Mouse (Mus musculus) macrophage (primary cell): Measurements from ENCODE around the gene Cd2. TPM values are rescaled to one million over a fixed set of nuclear protein-coding genes. Genes with fewer than 3 reads are reported as not detected.

Experiments used
- H3K27ac ChIP-seq: fragments of 350-480 bp; formaldehyde crosslinking; 2 replicates; pipeline ENCODE4 v1.9.0; 2021
- H3K36me3 ChIP-seq: fragments of 350-480 bp; formaldehyde crosslinking; 2 replicates; pipeline ENCODE4 v1.9.0; 2021; ENCODE audit errors: inconsistent target
- H3K4me3 ChIP-seq: fragments of 350-480 bp; formaldehyde crosslinking; 2 replicates; pipeline ENCODE4 v1.9.0; 2021; ENCODE audit errors: inconsistent target
- H3K79me2 ChIP-seq: fragments of 350-480 bp; formaldehyde crosslinking; 2 replicates; pipeline ENCODE4 v1.9.0; 2021; ENCODE audit errors: inconsistent target
- WGBS: methylation state at CpG from one replicate; pipeline ENCODE4 v1.1.7; 2026; ENCODE audit warnings: inconsistent platforms; ENCODE audit not compliant: missing documents; 5-methylcytosine and 5-hydroxymethylcytosine counted together
- polyA plus RNA-seq: library from polyadenylated mRNA; stranded (reverse); fragments of 250-400 nt; gene quantifications from 3 replicates; pipeline ENCODE4 v1.2.4, GENCODE M21; 2018; ENCODE audit warnings: inconsistent platforms
- total RNA-seq, 78 experiments: library from RNA; depleted of rRNA; stranded (reverse); fragments of 250-400 nt; gene quantifications; 1 replicate in 9 of 78; 2 replicates in 24 of 78; 3 replicates in 43 of 78; 4 replicates in 2 of 78; pipeline ENCODE4 v1.2.4; 2018; ENCODE audit warnings: inconsistent platforms in 56 of 78

Gene Cd2
- not detected for total RNA-seq (2018; cell fraction: chromatin; rRNA removed)
- under 1 TPM in 2 of 26 experiments, not detected in 24; 0.18 to 0.32 TPM for total RNA-seq (2018; cell fraction: cytosol; rRNA removed)
- total RNA-seq (2018; cell fraction: nucleus; rRNA removed): not detected
- 0.59 TPM in 1 of 3 replicates, not detected in the others for polyA plus RNA-seq

- WGBS: 11% methylated on average over 3 of the region's 4 CpGs
- no peaks in the 10 kb centered on the region for H3K36me3 ChIP-seq
- no peaks in the 10 kb centered on the region for H3K79me2 ChIP-seq
- no peak within 1 kb of the TSS for H3K27ac ChIP-seq
- H3K4me3 ChIP-seq: no peak within 1 kb of the TSS
Observed at GRCm38 (mm10) chr3:101287911-101288311, at the start of gene Cd2. Gene Cd2 (minus strand): TSS chr3:101287939.

DNA sequence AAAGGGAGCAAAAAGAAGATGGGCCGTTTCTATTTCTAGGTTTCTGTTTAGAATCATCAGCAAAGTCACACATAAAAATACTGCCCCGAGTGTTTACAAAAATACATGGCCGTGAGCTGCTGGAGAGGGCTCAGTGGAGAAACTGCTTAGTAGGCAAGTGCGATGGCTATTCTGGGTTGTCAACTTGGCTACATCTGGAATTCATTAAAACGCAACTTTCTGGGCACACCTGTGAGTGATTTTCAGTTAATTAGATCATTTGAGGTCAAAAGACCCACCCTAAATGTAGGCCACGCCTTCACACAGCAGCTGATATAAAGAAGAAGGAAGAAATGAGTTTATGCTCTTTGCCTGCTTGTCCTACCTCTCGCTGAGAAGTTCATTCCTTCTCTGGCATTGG, 40.9 kb upstream of the Cd2 start:
- Histone ChIP-seq H3K36me3 (no peaks in the 10 kb centered on the region), H3K27ac (no peak overlapping the region), H3K4me3 (no peak overlapping the region), H3K79me2 (no peaks in the 10 kb centered on the region)
- WGBS: 98% methylated on average over 5 of the region's 7 CpGs

DNA sequence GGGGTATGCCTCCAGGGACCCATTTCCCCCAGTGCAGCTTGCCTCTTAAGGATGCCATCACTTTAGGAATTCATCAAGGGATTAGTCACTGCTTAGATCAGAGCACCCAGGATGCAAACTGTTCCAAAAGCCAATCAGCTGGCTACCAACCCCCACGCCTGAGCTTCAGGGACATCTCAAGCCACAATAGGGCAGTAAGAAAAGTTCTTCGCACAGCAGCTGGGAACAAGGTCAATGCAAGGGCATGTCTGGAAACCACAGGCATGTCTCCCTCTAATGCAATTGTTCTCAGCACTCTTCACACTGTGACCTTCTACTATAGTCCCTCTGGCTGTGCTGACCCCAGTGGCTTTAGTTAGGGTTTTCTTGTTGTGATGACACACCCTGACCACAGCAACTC, 39.5 kb upstream of the Cd2 start:
- Histone ChIP-seq H3K79me2 (no peaks in the 10 kb centered on the region), H3K4me3 (no peak overlapping the region), H3K27ac (no peak overlapping the region), H3K36me3 (no peaks in the 10 kb centered on the region)
- 100% methylated on average over 2 of the region's 2 CpGs for WGBS

DNA sequence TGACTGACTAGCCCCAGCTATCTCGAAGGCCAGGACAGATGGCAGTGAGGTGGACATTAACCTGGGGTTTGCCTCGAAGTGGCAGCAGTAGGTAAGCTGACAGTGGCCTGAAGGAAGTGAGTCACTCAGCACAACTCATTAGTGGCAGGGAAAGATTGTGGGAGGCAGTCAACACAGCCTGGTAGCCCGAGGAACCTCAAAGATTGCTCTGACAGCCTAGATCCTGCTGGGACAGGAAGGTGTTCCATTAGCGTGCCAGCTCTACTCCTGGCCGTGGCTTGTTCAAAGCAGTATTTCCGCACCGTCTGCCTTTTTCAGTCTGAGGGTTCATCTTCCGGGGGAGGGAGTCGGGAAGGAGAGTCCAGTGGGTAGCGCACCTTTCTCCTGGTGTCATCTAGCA, 34.7 kb upstream of the Cd2 start:
- H3K36me3 ChIP-seq: no peaks in the 10 kb centered on the region
- no peak overlapping the region for H3K27ac ChIP-seq
- no peak overlapping the region for H3K4me3 ChIP-seq
- 65% methylated on average over 10 of the region's 10 CpGs for WGBS
- H3K79me2 ChIP-seq: no peaks in the 10 kb centered on the region

DNA sequence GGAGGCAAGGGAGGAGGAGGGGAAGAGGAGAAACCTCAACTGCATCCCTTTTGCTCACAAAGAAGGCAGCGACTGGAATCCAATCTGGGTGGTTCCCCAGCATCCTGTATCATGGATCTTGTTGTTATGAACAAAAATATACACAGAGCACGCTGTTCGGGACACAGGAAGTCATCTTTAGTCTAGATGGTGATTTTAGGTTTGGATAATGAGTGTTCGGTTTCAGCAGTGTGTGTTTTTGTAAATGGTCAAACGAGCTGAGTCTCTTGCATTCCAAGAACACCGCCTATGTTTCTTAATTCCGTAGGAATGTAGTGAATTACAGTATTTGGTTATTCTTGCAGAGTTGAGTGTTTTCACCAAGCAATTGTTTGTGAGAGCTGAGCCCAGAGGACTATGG, 33.1 kb upstream of the Cd2 start:
- WGBS: 86% methylated on average over 7 of the region's 7 CpGs
- H3K36me3 ChIP-seq: no peaks in the 10 kb centered on the region
- no peak overlapping the region for H3K27ac ChIP-seq
- no peak overlapping the region for H3K4me3 ChIP-seq
- H3K79me2 ChIP-seq: no peaks in the 10 kb centered on the region

DNA sequence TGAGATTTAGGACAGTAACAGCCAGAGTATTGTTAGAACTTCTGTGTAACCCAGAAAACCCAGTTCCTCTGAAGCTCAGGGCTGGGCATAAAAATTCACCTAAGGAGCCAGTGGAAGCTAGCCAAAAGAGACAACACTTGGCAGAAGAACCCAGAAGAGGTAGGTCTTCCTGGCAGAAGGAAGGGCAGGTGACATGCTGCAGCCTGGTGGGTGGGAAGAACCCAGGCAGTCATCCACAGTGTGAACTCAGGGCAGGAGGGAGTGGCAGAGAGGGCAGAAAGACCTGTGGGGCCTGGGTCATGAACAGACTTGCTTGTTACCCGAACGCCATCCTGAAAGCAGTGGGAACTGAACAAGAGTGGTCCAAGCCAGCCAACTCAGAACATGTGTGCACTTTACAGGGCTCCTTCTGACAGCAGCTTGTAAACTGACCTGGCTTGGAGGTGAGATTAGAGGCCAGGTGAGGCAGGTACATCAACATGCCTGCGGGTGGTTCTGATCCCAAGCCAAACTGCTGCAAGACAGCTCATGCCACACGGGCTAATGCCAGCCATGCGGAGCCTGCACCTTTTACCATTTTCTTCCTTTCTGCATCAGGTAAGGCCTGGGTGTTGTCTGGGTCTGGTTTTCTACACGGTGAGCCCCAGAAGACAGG, 30.9 kb upstream of the Cd2 start:
- Histone ChIP-seq H3K27ac (no peak overlapping the region), H3K36me3 (no peaks in the 10 kb centered on the region), H3K79me2 (no peaks in the 10 kb centered on the region), H3K4me3 (no peak overlapping the region)
- 93% methylated on average over 6 of the region's 6 CpGs for WGBS

DNA sequence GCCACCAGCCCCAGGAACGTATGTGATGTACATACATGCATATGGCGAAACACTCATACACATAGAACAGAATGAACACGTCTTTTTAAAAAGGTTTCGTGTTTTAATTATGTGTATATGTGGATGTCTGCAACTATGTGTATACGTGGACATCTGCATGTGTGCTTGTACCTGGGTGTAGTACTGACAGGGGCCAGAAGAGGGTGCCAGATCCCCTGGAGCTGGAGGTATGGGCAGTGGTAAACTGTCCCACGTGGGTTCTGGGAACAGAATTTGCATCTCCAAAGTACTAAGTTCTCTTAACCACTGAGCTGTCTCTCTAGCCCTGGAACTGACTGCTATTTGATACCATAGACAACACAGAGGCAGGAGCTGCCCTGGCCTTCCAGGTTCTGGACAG, 30.4 kb upstream of the Cd2 start:
- no peak overlapping the region for H3K4me3 ChIP-seq
- no peak overlapping the region for H3K27ac ChIP-seq
- 83% methylated on average over 6 of the region's 6 CpGs for WGBS
- no peaks in the 10 kb centered on the region for H3K36me3 ChIP-seq
- H3K79me2 ChIP-seq: no peaks in the 10 kb centered on the region

- no peaks in the 10 kb centered on the region for H3K79me2 ChIP-seq
- 87% methylated on average over 6 of the region's 6 CpGs for WGBS
- no peaks in the 10 kb centered on the region for H3K36me3 ChIP-seq
- no peak overlapping the region for H3K4me3 ChIP-seq
- H3K27ac ChIP-seq: no peak overlapping the region
Observed at GRCm38 (mm10) chr3:101314954-101315353, 27.2 kb upstream of the Cd2 start.

DNA sequence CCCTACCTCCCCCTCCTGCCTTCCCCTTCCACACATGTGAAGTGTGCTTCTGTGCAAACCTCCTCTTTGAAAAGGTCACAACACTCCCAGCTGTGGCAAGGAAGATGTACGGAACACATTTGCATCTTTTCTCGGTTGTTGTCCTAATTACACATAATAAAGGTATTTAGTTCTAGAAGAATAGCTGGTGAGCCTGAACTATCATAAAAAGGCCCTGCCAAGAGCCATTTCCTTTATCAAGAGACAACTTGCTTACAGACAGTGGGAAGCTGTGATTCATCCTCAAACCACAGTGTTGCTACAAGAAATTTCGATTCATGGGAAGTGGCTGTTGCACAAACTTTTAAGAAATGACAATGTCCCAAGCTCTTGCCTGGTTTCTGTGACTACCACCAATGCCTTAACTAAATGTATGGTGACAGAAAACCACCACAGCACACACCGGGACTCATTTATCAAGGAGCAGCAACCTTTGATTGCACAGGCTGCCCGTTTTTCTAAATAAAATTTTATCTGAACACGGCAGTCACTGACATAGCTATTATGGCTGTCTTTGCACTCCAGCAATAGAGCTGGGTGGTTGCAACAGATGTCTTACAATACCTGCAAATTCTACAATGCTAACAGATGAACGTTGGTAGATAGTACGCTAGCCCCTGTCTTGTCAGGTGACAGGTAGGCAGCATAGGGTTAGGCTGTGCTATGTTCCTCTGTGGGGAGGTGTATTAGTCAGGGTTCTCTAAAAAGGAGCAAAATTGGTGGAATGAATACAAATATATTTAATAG, 25.7 kb upstream of the Cd2 start:
- no peaks in the 10 kb centered on the region for H3K79me2 ChIP-seq
- no peak overlapping the region for H3K27ac ChIP-seq
- WGBS: 72% methylated on average over 8 of the region's 8 CpGs
- no peaks in the 10 kb centered on the region for H3K36me3 ChIP-seq
- H3K4me3 ChIP-seq: no peak overlapping the region

- WGBS: 27% methylated on average over 9 of the region's 9 CpGs
- Histone ChIP-seq H3K27ac (no peak overlapping the region), H3K4me3 (no peak overlapping the region), H3K79me2 (no peaks in the 10 kb centered on the region), H3K36me3 (no peaks in the 10 kb centered on the region)
Observed at GRCm38 (mm10) chr3:101310977-101311376, 23.2 kb upstream of the Cd2 start.

DNA sequence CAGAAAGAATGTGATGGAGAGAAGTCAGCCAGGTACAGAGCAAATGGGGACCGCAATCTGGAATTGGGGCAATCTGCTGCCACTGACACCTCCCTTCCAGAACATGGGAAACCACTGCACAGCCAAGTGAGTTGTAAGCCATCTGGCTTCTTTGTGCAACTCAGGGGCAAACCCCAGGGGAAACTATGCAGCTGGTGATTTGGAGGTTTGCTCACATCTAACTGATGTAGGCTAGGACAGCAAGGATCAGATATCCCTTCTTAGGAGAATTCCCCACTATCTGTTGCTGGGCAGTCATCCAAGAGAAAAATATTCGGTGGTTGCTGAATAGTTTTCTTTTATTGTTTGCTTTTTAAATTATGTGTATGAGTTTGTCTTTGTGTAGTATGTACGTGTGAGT, 21.9 kb upstream of the Cd2 start:
- WGBS: 92% methylated on average over 3 of the region's 3 CpGs
- Histone ChIP-seq H3K4me3 (no peak overlapping the region), H3K79me2 (no peaks in the 10 kb centered on the region), H3K27ac (no peak overlapping the region), H3K36me3 (no peaks in the 10 kb centered on the region)

- Histone ChIP-seq H3K27ac (no peak overlapping the region), H3K79me2 (no peaks in the 10 kb centered on the region), H3K4me3 (no peak overlapping the region), H3K36me3 (no peaks in the 10 kb centered on the region)
- WGBS: 48% methylated on average over 9 of the region's 9 CpGs
Observed at GRCm38 (mm10) chr3:101306090-101306489, 18.4 kb upstream of the Cd2 start.

GRCm38 (mm10) chr3:101305046-101305445, 17.3 kb upstream of the Cd2 start:
- Histone ChIP-seq H3K36me3 (no peaks in the 10 kb centered on the region), H3K79me2 (no peaks in the 10 kb centered on the region), H3K4me3 (no peak overlapping the region), H3K27ac (no peak overlapping the region)
- WGBS: 89% methylated on average over 2 of the region's 2 CpGs

DNA sequence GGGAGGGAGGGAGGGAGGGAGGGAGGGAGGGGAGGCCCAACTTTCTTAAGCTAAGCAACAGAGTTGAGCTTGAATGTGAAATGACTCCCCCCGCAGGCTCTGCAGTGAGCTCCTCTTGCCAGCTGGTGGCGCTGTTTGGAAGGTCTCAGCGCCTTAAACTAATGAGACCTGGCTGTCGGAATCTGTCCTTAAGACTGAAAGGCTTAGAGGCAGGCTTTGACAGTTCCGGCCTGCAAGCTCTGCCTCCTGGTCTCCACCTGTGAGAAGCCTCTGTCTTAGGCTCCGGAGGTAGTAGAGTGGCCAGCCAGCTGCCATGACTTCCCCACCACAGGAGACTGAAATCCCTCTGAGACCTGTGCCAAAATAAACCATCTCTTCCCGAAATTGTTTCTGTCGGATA, 16.4 kb upstream of the Cd2 start:
- 44% methylated on average over 8 of the region's 8 CpGs for WGBS
- Histone ChIP-seq H3K79me2 (no peaks in the 10 kb centered on the region), H3K27ac (no peak overlapping the region), H3K36me3 (no peaks in the 10 kb centered on the region), H3K4me3 (no peak overlapping the region)

GRCm38 (mm10) chr3:101300271-101301071, 12.7 kb upstream of the Cd2 start:
- 20% methylated on average over 23 of the region's 23 CpGs for WGBS
- Histone ChIP-seq H3K27ac (no peak overlapping the region), H3K36me3 (no peaks in the 10 kb centered on the region), H3K79me2 (no peaks in the 10 kb centered on the region), H3K4me3 (no peak overlapping the region)
